Mouse (Mus musculus): ENCODE results near the gene Krt34. TPM values are rescaled to one million over a fixed set of nuclear protein-coding genes. Genes with fewer than 3 reads are reported as not detected.
A peak's percentile ranks its signal among the peaks of the same experiment; 100 is the strongest.

Krt34 gene
- total RNA-seq, 1 experiment = not detected

DNA sequence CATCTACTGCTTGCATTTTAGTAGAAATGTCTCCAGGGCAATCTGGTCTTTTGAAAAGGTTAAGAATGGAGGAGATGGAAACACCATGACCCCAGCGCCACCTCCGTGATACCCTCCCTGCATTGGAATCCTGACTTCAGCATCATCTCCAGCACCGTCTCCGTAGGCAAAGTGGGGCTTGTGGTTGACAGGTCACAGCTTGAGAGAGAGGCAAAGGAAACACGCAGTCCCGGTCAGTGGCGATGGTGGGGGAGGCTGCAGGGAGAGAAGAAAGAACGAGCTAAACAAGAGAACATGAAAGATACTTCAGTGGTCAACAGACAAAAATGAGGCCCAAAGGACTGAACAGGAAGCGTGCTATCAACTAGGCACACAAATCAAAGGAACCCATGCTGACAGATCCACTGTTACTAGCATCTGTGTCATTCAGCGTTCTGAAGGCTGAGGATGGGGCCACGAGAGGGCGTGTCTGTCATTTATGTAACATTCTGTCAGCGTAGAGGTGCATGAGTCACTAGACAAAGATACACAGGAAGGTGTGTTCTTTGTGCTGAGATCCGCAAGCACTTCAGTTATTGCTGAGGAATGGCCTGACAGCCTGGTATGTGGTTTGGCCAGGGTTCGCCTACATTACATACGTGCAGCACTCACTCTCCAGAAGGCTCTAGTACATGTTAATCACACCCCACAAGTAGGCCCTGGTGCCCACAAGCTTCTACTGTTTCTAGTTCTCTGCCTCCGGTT is 26.1 kb upstream of the Krt34 start:
- Histone ChIP-seq H3K4me3 (ENCODE audit: insufficient read depth in 1 of 2, low read depth in 1 of 2, low read length in 2 of 2, poor library complexity in 1 of 2, severe bottlenecking in 1 of 2) (no peak overlapping the region), H3K4me1 (ENCODE audit: control insufficient read depth in 2 of 2, insufficient read depth in 2 of 2, low read length in 2 of 2, poor library complexity in 1 of 2) (no peaks in the 10 kb centered on the region), H3K27ac (ENCODE audit: insufficient read depth, low read depth, low read length, poor library complexity, severe bottlenecking) (no peak overlapping the region), H3K36me3 (ENCODE audit: control insufficient read depth, insufficient read depth, low read length, poor library complexity, severe bottlenecking) (no peaks in the 10 kb centered on the region), H3K9me3 (ENCODE audit: control insufficient read depth, insufficient read depth, low read depth, low read length) (no peaks in the 10 kb centered on the region), H3K9ac (ENCODE audit: insufficient read depth, low read depth, low read length, poor library complexity, severe bottlenecking) (no peak overlapping the region)
- no peak for DNase-seq (ENCODE audit: low read depth, low spot score)
- in situ Hi-C loops (cut with MboI; ENCODE audit: low sequenced_read_pairs in 2 of 2, unreplicated experiment in 2 of 2) = loop anchor here in 1 of 2 experiments (10.0 kb wide), 1 partner anchor 227 kb away; no protein-coding TSS in a partner anchor
- no peak for TF ChIP-seq CHD2 (IDR thresholded peaks at IDR 0.05; ENCODE audit: low read depth, low read length)
- TF ChIP-seq ZNF384 (IDR thresholded peaks at IDR 0.05; ENCODE audit: low read depth, low read length) = no peak
- no peak for TF ChIP-seq MAFK (IDR thresholded peaks at IDR 0.05; ENCODE audit: insufficient read depth, low read depth, low read length)
- no peak for TF ChIP-seq ZC3H11A (IDR thresholded peaks at IDR 0.05; ENCODE audit: borderline replicate concordance, low read depth, low read length)
- TF ChIP-seq HCFC1 (IDR thresholded peaks at IDR 0.05; ENCODE audit: borderline replicate concordance, insufficient read depth, low read length) = no peak

DNA sequence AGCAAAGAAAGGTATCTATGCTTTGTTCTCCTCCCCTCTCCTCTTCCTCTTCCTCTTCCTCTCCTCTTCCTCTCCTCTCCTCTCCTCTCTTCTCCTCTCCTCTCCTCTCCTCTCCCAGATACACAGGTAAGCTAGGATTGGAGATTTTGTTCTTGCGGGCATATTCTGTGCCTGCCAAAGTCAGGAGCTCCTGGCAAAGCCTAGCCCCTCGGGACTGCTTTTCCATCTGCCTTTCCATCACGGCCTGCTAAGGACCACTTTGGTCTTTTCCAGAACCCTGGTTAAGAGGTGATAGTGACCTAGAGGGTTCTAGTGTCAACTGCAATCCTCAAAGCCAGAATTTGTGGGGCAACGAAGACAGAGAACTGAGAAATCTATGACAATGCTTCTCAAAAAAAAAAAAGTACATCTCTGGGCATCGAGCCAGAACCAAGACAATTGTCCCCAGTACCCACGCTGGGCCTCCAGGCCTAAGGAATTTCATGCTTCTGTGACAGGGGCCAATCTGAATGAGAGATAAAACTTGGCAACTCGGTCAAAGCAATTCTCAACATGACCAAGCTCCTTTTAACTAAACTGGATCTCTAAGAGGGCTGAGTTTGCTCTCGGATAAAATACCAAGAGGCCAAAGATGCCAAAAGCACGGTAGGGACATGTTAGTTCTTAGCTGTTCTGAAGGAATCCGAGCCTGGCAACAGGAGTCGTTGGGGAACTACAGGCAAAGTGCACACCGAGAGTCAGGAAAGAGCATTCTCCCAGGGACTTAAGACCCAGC is 25.1 kb upstream of the Krt34 start:
- Histone ChIP-seq H3K4me1 (ENCODE audit: control insufficient read depth in 2 of 2, insufficient read depth in 2 of 2, low read length in 2 of 2, poor library complexity in 1 of 2) (no peaks in the 10 kb centered on the region), H3K4me3 (ENCODE audit: insufficient read depth in 1 of 2, low read depth in 1 of 2, low read length in 2 of 2, poor library complexity in 1 of 2, severe bottlenecking in 1 of 2) (no peak overlapping the region), H3K9me3 (ENCODE audit: control insufficient read depth, insufficient read depth, low read depth, low read length) (no peaks in the 10 kb centered on the region), H3K9ac (ENCODE audit: insufficient read depth, low read depth, low read length, poor library complexity, severe bottlenecking) (no peak overlapping the region), H3K27ac (ENCODE audit: insufficient read depth, low read depth, low read length, poor library complexity, severe bottlenecking) (no peak overlapping the region), H3K36me3 (ENCODE audit: control insufficient read depth, insufficient read depth, low read length, poor library complexity, severe bottlenecking) (no peaks in the 10 kb centered on the region)
- TF ChIP-seq HCFC1 (IDR thresholded peaks at IDR 0.05; ENCODE audit: borderline replicate concordance, insufficient read depth, low read length) (no peak), CHD2 (IDR thresholded peaks at IDR 0.05; ENCODE audit: low read depth, low read length) (no peak), ZNF384 (IDR thresholded peaks at IDR 0.05; ENCODE audit: low read depth, low read length) (no peak), ZC3H11A (IDR thresholded peaks at IDR 0.05; ENCODE audit: borderline replicate concordance, low read depth, low read length) (no peak)
- in situ Hi-C loops (cut with MboI; ENCODE audit: low sequenced_read_pairs in 2 of 2, unreplicated experiment in 2 of 2) = loop anchor here in 1 of 2 experiments (10.0 kb wide), 1 partner anchor 228 kb away; no protein-coding TSS in a partner anchor
- DNase-seq (ENCODE audit: low read depth, low spot score) = no peak

DNA sequence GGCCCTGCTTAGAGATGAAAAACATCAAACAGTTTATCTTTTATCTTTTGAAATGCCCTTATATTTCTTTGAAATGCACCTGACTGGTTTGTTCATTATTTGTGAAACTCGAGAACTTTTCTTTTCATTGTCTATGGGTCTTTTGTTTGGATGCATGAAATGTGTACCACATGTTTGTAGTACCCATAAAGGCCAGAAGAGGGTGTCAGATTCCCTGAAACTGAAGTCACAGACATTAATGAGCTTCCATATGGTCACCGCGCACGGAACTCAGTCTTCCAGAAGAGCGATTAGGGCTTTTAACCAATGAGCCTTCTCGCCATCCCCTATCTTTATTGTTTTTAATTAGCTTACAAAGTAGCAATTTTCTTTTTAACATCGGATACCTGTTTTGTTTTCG is 17.5 kb upstream of the Krt34 start:
- H3K27ac ChIP-seq (ENCODE audit: insufficient read depth, low read depth, low read length, poor library complexity, severe bottlenecking) = no peak overlapping the region
- H3K9ac ChIP-seq (ENCODE audit: insufficient read depth, low read depth, low read length, poor library complexity, severe bottlenecking) = no peak overlapping the region
- no peaks in the 10 kb centered on the region for H3K9me3 ChIP-seq (ENCODE audit: control insufficient read depth, insufficient read depth, low read depth, low read length)
- DNase-seq (ENCODE audit: low read depth, low spot score) = peak; percentile 65
- peak; percentile 72 for TF ChIP-seq ZC3H11A (IDR thresholded peaks at IDR 0.05; ENCODE audit: borderline replicate concordance, low read depth, low read length)
- TF ChIP-seq HCFC1 (IDR thresholded peaks at IDR 0.05; ENCODE audit: borderline replicate concordance, insufficient read depth, low read length) = no peak
- in situ Hi-C loops (cut with MboI; ENCODE audit: low sequenced_read_pairs in 2 of 2, unreplicated experiment in 2 of 2) = no loop called here
- no peaks in the 10 kb centered on the region for H3K4me1 ChIP-seq (ENCODE audit: control insufficient read depth in 2 of 2, insufficient read depth in 2 of 2, low read length in 2 of 2, poor library complexity in 1 of 2)
- no peaks in the 10 kb centered on the region for H3K36me3 ChIP-seq (ENCODE audit: control insufficient read depth, insufficient read depth, low read length, poor library complexity, severe bottlenecking)
- H3K4me3 ChIP-seq (ENCODE audit: insufficient read depth in 1 of 2, low read depth in 1 of 2, low read length in 2 of 2, poor library complexity in 1 of 2, severe bottlenecking in 1 of 2) = no peak overlapping the region

DNA sequence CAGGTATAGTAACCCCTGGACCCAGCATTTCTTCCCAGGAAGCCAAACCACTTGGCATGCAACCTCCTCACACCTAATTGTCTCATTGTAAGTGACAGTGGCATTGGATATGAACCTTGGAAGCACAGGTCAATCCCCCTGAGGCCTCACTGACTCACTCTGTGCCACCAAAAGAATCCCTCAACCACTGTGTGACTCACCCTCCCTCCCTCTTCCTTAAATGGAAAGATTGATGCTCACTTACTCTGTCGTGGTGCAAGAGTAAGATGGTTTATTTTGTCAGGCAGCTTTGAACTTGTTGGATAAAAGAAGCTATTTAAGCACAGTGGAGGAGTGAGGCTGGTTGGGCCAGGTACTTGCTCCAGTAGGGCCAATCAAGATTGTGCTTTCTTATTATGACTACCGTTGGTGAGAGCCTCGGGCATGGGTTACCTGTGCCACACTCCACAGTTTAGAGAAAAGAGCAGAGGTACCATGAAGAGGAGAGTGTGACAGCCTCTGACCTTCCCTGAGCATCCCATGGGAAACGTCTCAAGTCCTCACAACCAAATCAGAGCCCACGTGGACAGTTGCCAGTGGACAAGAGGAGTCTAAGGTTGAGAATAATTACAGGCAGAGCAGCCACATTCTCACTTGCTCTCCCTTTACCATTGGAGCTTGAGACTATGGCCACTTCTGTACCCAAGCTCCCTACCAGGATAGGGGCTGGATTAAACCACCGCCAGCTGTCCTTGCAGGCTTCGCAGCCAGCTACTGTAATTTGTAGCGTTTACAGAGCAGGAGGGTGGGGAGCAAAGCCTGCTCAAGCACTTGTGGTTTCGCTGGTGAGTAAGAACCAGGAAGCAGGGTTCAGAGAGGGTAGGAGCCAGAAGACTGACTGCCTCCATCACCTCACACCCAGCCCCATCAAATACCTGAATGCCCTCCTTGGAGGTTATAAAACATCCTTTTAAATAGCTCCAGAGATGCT is 14.6 kb upstream of the Krt34 start:
- Histone ChIP-seq H3K4me1 (ENCODE audit: control insufficient read depth in 2 of 2, insufficient read depth in 2 of 2, low read length in 2 of 2, poor library complexity in 1 of 2) (no peaks in the 10 kb centered on the region), H3K36me3 (ENCODE audit: control insufficient read depth, insufficient read depth, low read length, poor library complexity, severe bottlenecking) (no peaks in the 10 kb centered on the region), H3K4me3 (ENCODE audit: insufficient read depth in 1 of 2, low read depth in 1 of 2, low read length in 2 of 2, poor library complexity in 1 of 2, severe bottlenecking in 1 of 2) (no peak overlapping the region), H3K9ac (ENCODE audit: insufficient read depth, low read depth, low read length, poor library complexity, severe bottlenecking) (no peak overlapping the region), H3K9me3 (ENCODE audit: control insufficient read depth, insufficient read depth, low read depth, low read length) (no peaks in the 10 kb centered on the region), H3K27ac (ENCODE audit: insufficient read depth, low read depth, low read length, poor library complexity, severe bottlenecking) (no peak overlapping the region)
- in situ Hi-C loops (cut with MboI; ENCODE audit: low sequenced_read_pairs in 2 of 2, unreplicated experiment in 2 of 2) = no loop called here
- TF ChIP-seq MAFK (IDR thresholded peaks at IDR 0.05; ENCODE audit: insufficient read depth, low read depth, low read length) (no peak), ZNF384 (IDR thresholded peaks at IDR 0.05; ENCODE audit: low read depth, low read length) (no peak), HCFC1 (IDR thresholded peaks at IDR 0.05; ENCODE audit: borderline replicate concordance, insufficient read depth, low read length) (no peak), ZC3H11A (IDR thresholded peaks at IDR 0.05; ENCODE audit: borderline replicate concordance, low read depth, low read length) (no peak), CHD2 (IDR thresholded peaks at IDR 0.05; ENCODE audit: low read depth, low read length) (no peak)
- no peak for DNase-seq (ENCODE audit: low read depth, low spot score)

Measured in ES-E14 (cell line).